Mouse (Mus musculus) forebrain, embryonic 12.5 days (tissue): ENCODE results near the gene Tsfm. TPM values are rescaled to one million over a fixed set of nuclear protein-coding genes. Genes with fewer than 3 reads are reported as not detected.
A peak's percentile ranks its signal among the peaks of the same experiment; 100 is the strongest.

Experiments
- ATAC-seq: fragments of 200-750 bp; cut with Nextera tagmentation; 2 replicates; pipeline ENCODE4 v1.8.0; 2017; ENCODE audit warnings: moderate TSS enrichment; ENCODE audit not compliant: low FRiP score
- H3K27ac ChIP-seq: fragments of 300-500 bp; sonication (generic); 2 replicates; pipeline ENCODE4 v1.5.1; 2016; ENCODE audit warnings: mild to moderate bottlenecking
- H3K27me3 ChIP-seq: fragments of 300-500 bp; sonication (generic); 2 replicates; pipeline ENCODE4 v1.6.1; 2016; ENCODE audit warnings: mild to moderate bottlenecking
- H3K36me3 ChIP-seq: fragments of 300-500 bp; sonication (generic); replicated peaks from 2 replicates; pipeline ENCODE4 v1.6.1; 2016; ENCODE audit warnings: mild to moderate bottlenecking
- H3K4me1 ChIP-seq: fragments of 300-500 bp; sonication (generic); 2 replicates; pipeline ENCODE4 v1.6.1; 2016
- H3K4me2 ChIP-seq: fragments of 300-500 bp; sonication (generic); 2 replicates; pipeline ENCODE4 v1.6.1; 2016; ENCODE audit warnings: mild to moderate bottlenecking, moderate library complexity
- H3K4me3 ChIP-seq: fragments of 300-500 bp; sonication (generic); replicated peaks from 2 replicates; pipeline ENCODE4 v1.5.1; 2016; ENCODE audit warnings: mild to moderate bottlenecking
- H3K9ac ChIP-seq: fragments of 300-500 bp; sonication (generic); 2 replicates; pipeline ENCODE4 v1.6.1; 2016; ENCODE audit warnings: mild to moderate bottlenecking
- H3K9me3 ChIP-seq: fragments of 300-500 bp; sonication (generic); 2 replicates; pipeline ENCODE4 v1.6.1; 2016
- WGBS: fragments of 180-500 bp; shearing (Covaris S2); methylation state at CpG from one replicate; pipeline ENCODE4 v1.1.7; 2016; 5-methylcytosine and 5-hydroxymethylcytosine counted together
- polyA plus RNA-seq: library from polyadenylated mRNA; unstranded; fragments of >200 nt; fragmentation: Nextera tagmentation; extraction: Ambion mirVana; gene quantifications from 2 replicates; pipeline ENCODE4 v1.2.1, GENCODE M21; 2016

Gene Tsfm
- polyA plus RNA-seq, 1 experiment from 2014 or later = 82.8 TPM

DNA sequence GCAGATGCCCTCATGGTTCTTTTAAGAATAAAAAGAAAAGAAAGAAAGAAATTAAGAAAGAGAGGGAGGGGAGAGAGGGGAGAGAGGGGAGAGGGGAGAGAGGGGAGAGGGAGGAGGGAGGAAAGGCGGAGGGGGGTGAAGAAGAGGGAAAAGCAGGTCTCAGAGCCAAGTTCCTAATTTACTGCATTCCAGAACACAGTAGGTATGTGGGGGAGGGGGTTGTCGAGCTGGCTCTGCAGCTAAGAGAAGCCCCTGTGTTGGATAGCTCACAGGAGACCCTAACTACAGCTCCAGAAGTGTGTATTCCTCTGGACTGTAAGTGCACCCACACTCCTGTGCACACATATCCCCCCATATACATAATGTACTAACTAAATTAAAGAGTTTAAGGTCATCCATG, 13.6 kb downstream of the Tsfm start:
- Histone ChIP-seq H3K9me3 (no peaks in the 10 kb centered on the region), H3K27ac (no peak overlapping the region), H3K4me2 (no peak overlapping the region), H3K9ac (no peak overlapping the region), H3K4me1 (peaks cover 9% of the 10 kb centered on the region; the same call in 1 of the 2 replicates), H3K36me3 (peaks cover 9% of the 10 kb centered on the region), H3K27me3 (no peaks in the 10 kb centered on the region), H3K4me3 (no peak overlapping the region)
- WGBS = 26% methylated on average over 2 of the region's 2 CpGs
- no peak for ATAC-seq

- no peaks in the 10 kb centered on the region for H3K27me3 ChIP-seq
- H3K9me3 ChIP-seq = no peaks in the 10 kb centered on the region
- H3K36me3 ChIP-seq = peaks cover 4% of the 10 kb centered on the region; the same call in 1 of the 2 replicates
- H3K4me2 ChIP-seq = no peak overlapping the region
- no peak overlapping the region for H3K9ac ChIP-seq
- no peak overlapping the region for H3K4me3 ChIP-seq
- H3K4me1 ChIP-seq = peaks cover 9% of the 10 kb centered on the region; the same call in 1 of the 2 replicates
- WGBS = 66% methylated on average over 5 of the region's 5 CpGs
- H3K27ac ChIP-seq = no peak overlapping the region
- ATAC-seq = no peak
Measured at GRCm38 (mm10) chr10:127016488-127016887, 14.2 kb downstream of the Tsfm start.

GRCm38 (mm10) chr10:127003806-127004205, 26.8 kb downstream of the Tsfm start:
- H3K4me2 ChIP-seq = no peak overlapping the region
- no peaks in the 10 kb centered on the region for H3K9me3 ChIP-seq
- H3K9ac ChIP-seq = no peak overlapping the region
- no peaks in the 10 kb centered on the region for H3K27me3 ChIP-seq
- no peak overlapping the region for H3K4me3 ChIP-seq
- peaks cover 21% of the 10 kb centered on the region for H3K36me3 ChIP-seq
- no peaks in the 10 kb centered on the region for H3K4me1 ChIP-seq
- 75% methylated on average over 7 of the region's 7 CpGs for WGBS
- ATAC-seq = no peak
- H3K27ac ChIP-seq = no peak overlapping the region

- ATAC-seq = no peak
- no peak overlapping the region for H3K4me3 ChIP-seq
- H3K4me2 ChIP-seq = no peak overlapping the region
- peaks cover 26% of the 10 kb centered on the region for H3K36me3 ChIP-seq
- WGBS = 92% methylated on average over 8 of the region's 8 CpGs
- H3K27ac ChIP-seq = no peak overlapping the region
- H3K9ac ChIP-seq = no peak overlapping the region
- H3K27me3 ChIP-seq = no peaks in the 10 kb centered on the region
- H3K9me3 ChIP-seq = no peaks in the 10 kb centered on the region
- H3K4me1 ChIP-seq = no peaks in the 10 kb centered on the region
Measured at GRCm38 (mm10) chr10:127003334-127003733, 27.3 kb downstream of the Tsfm start.

GRCm38 (mm10) chr10:127002765-127003164, 27.9 kb downstream of the Tsfm start:
- H3K27ac ChIP-seq = no peak overlapping the region
- H3K4me3 ChIP-seq = no peak overlapping the region
- peaks cover 32% of the 10 kb centered on the region for H3K36me3 ChIP-seq
- 93% methylated on average over 5 of the region's 5 CpGs for WGBS
- no peaks in the 10 kb centered on the region for H3K4me1 ChIP-seq
- H3K9ac ChIP-seq = no peak overlapping the region
- H3K9me3 ChIP-seq = no peaks in the 10 kb centered on the region
- H3K4me2 ChIP-seq = no peak overlapping the region
- no peaks in the 10 kb centered on the region for H3K27me3 ChIP-seq
- no peak for ATAC-seq

DNA sequence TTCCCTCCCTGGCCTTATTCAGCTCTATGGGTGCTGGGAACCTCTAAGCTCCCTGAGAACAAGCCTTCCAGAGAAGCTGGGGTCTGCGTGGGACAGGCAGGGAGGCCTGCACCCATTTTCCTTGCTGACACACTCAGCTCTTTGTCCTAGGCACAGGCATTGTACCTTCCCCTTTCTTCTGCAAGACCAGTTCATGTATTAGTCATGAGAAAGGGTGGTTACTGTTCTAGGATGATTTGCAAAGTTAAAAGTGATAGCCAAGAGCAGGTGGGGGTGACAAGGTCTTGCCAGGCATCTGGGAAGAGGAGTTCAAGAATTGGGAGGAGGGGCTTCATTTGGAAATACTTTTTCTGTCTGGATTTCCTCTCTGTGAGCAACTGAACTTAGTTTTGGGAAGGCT, 28.6 kb downstream of the Tsfm start:
- Histone ChIP-seq H3K27me3 (no peaks in the 10 kb centered on the region), H3K4me1 (no peaks in the 10 kb centered on the region), H3K36me3 (peaks cover 39% of the 10 kb centered on the region), H3K4me2 (no peak overlapping the region), H3K4me3 (no peak overlapping the region), H3K27ac (no peak overlapping the region), H3K9me3 (no peaks in the 10 kb centered on the region), H3K9ac (no peak overlapping the region)
- 79% methylated on average over 1 of the region's 1 CpGs for WGBS
- no peak for ATAC-seq

- no peak for ATAC-seq
- 0 out of 2 replicates have a peak overlapping the region, but pooled peaks have one; percentile 19 for H3K27ac ChIP-seq
Measured at GRCm38 (mm10) chr10:127001297-127001696, 29.3 kb downstream of the Tsfm start.

DNA sequence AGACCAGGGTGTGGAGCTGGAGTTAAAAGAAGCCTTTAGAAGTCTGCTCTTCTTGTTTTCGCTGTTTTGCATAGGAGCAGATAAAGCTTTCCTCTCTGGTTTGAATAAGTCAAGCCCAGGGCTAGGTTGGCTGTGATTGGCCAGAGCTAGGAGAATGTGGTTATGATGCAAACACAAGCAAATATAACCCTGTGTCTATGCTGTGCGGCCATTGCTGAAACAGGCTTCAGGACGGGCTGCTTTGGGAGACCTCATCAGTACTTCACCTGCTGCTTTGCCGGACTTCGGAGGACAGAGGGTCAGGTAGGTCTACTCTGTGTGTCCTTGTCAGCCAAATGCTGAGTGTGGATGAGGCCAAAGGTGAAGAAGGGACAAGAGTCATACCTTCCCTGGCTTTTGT, 30.1 kb downstream of the Tsfm start, which contains the start of gene Avil:
Gene Avil, plus strand, starts transcription at position 181 of the 400 bp plus-strand sequence.
- peak; percentile 39; the same call in 1 of the 2 replicates for ATAC-seq
- Histone ChIP-seq H3K9me3 (no peaks in the 10 kb centered on the region), H3K36me3 (peaks cover 46% of the 10 kb centered on the region), H3K4me2 (no peak within 1 kb of the TSS), H3K27me3 (no peaks in the 10 kb centered on the region), H3K4me1 (no peaks in the 10 kb centered on the region), H3K27ac (0 out of 2 replicates have a peak within 1 kb of the TSS, but pooled peaks have one; percentile 19), H3K4me3 (no peak within 1 kb of the TSS), H3K9ac (no peak within 1 kb of the TSS)
- WGBS = 90% methylated on average over 5 of the region's 5 CpGs

More at GRCm38 (mm10) chr10:127001297-127001696, 29.3 kb downstream of the Tsfm start:
- Histone ChIP-seq H3K4me2 (no peak overlapping the region), H3K27me3 (no peaks in the 10 kb centered on the region), H3K36me3 (peaks cover 39% of the 10 kb centered on the region), H3K4me3 (no peak overlapping the region), H3K4me1 (no peaks in the 10 kb centered on the region), H3K9me3 (no peaks in the 10 kb centered on the region), H3K9ac (no peak overlapping the region)
- WGBS = 92% methylated on average over 9 of the region's 9 CpGs

GRCm38 (mm10) chr10:126997340-126998113, 33.1 kb downstream of the Tsfm start:
- Histone ChIP-seq H3K9me3 (no peaks in the 10 kb centered on the region), H3K27me3 (no peaks in the 10 kb centered on the region), H3K36me3 (peaks cover 76% of the 10 kb centered on the region), H3K9ac (no peak overlapping the region), H3K4me1 (no peaks in the 10 kb centered on the region), H3K4me2 (no peak overlapping the region), H3K4me3 (no peak overlapping the region), H3K27ac (peak overlapping the region; percentile 32; the same call in 1 of the 2 replicates)
- ATAC-seq = no peak
- 80% methylated on average over 13 of the region's 13 CpGs for WGBS

- WGBS = 94% methylated on average over 3 of the region's 3 CpGs
Measured at GRCm38 (mm10) chr10:126993621-126994020, 37.0 kb downstream of the Tsfm start.

DNA sequence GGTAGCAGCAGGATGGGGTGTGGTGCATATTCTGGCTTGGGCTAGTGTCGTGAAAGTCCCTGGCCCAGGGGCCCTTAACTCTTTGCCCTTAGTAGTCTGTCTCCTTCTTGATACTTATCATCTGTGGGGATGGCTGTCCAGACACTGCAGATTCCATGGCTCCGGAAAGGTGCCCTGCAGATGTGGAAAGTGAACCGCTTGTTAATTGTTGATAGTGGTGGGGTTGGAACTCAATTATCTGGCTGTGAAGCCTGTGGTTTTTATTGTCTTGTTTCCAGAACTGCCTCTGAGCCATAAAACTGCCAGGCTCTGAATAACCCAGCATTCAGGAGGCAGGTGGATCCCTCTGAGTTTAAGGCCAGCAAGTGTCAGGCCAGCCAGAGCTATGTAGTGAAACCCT, 39.0 kb downstream of the Tsfm start:
- WGBS = 85% methylated on average over 3 of the region's 3 CpGs

More at GRCm38 (mm10) chr10:126993621-126994020, 37.0 kb downstream of the Tsfm start:
- Histone ChIP-seq H3K27ac (no peak overlapping the region), H3K4me2 (no peak overlapping the region), H3K4me3 (no peak overlapping the region), H3K4me1 (peaks cover 7% of the 10 kb centered on the region), H3K36me3 (peaks cover 67% of the 10 kb centered on the region), H3K9me3 (no peaks in the 10 kb centered on the region), H3K27me3 (no peaks in the 10 kb centered on the region), H3K9ac (no peak overlapping the region)
- ATAC-seq = no peak

GRCm38 (mm10) chr10:126990313-126991056, 40.2 kb downstream of the Tsfm start:
- Histone ChIP-seq H3K4me1 (peaks cover 37% of the 10 kb centered on the region), H3K36me3 (peaks cover 43% of the 10 kb centered on the region), H3K27ac (0 out of 2 replicates have a peak overlapping the region, but pooled peaks have one; percentile 19), H3K27me3 (no peaks in the 10 kb centered on the region), H3K9me3 (no peaks in the 10 kb centered on the region), H3K4me2 (no peak overlapping the region), H3K4me3 (no peak overlapping the region), H3K9ac (no peak overlapping the region)
- ATAC-seq = peak; percentile 72
- 70% methylated on average over 7 of the region's 7 CpGs for WGBS

More for the DNA sequence above, 39.0 kb downstream of the Tsfm start:
- Histone ChIP-seq H3K4me1 (peaks cover 26% of the 10 kb centered on the region), H3K9ac (no peak overlapping the region), H3K9me3 (no peaks in the 10 kb centered on the region), H3K27ac (no peak overlapping the region), H3K36me3 (peaks cover 51% of the 10 kb centered on the region), H3K4me3 (no peak overlapping the region), H3K4me2 (no peak overlapping the region), H3K27me3 (no peaks in the 10 kb centered on the region)
- ATAC-seq = no peak
